Mouse (Mus musculus): ENCODE data around the gene Fam131c. TPM values are rescaled to one million over a fixed set of nuclear protein-coding genes. Genes with fewer than 3 reads are reported as not detected.

Gene Fam131c
- polyA plus RNA-seq, 1 experiment from 2014 or later: 3.1 TPM

- no peak overlapping the region for H3K4me3 ChIP-seq (replicated peaks; ENCODE audit: low read depth, low read length)
- H3K4me1 ChIP-seq (replicated peaks; ENCODE audit: insufficient read depth, low read length): peaks cover 9% of the 10 kb centered on the region; the same call in 1 of the 2 replicates
- no peak overlapping the region for H3K4me2 ChIP-seq (ENCODE audit: low read length)
- H3K27me3 ChIP-seq (ENCODE audit: insufficient read depth, low read length): peaks cover 10% of the 10 kb centered on the region; the same call in 1 of the 2 replicates
- WGBS: 1% methylated on average over 7 of the region's 7 CpGs
- DNase-seq (ENCODE audit: low spot score) (peak; percentile 80), ATAC-seq (replicated peaks; ENCODE audit: low FRiP score, low read depth) (peak; percentile 14; the same call in 1 of the 2 replicates)
- H3K27ac ChIP-seq: no peak overlapping the region
- no peaks in the 10 kb centered on the region for H3K36me3 ChIP-seq (ENCODE audit: insufficient read depth, low read length)
- peak; percentile 94 for TF ChIP-seq CTCF (IDR thresholded peaks at IDR 0.05; ENCODE audit: low read depth)
- no peak overlapping the region for H3K9ac ChIP-seq (ENCODE audit: low read depth, low read length)
- H3K9me3 ChIP-seq (replicated peaks; ENCODE audit: low read length): no peaks in the 10 kb centered on the region
Observed at GRCm38 (mm10) chr4:141385275-141385674, 17.3 kb downstream of the Fam131c start.

DNA sequence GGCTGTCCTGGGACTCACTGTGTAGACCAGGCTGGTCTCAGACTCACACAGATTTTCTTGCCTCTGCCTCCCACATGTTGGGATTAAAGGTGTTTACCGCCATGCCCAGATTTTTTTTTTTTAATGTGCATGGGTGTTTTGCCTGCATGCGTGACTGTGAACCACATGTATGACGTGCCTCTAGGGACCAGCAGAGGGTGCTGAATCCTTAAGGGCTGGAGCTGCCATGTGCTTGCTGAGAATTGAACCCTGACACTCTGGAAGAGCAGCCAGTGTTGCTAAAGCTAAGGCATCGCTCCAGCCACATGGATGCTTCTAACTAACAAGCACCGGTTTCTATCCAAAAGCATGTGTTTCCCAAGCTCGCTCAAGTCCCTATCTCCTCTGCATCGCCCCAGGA is 18.1 kb downstream of the Fam131c start:
- WGBS: 75% methylated on average over 7 of the region's 7 CpGs

DNA sequence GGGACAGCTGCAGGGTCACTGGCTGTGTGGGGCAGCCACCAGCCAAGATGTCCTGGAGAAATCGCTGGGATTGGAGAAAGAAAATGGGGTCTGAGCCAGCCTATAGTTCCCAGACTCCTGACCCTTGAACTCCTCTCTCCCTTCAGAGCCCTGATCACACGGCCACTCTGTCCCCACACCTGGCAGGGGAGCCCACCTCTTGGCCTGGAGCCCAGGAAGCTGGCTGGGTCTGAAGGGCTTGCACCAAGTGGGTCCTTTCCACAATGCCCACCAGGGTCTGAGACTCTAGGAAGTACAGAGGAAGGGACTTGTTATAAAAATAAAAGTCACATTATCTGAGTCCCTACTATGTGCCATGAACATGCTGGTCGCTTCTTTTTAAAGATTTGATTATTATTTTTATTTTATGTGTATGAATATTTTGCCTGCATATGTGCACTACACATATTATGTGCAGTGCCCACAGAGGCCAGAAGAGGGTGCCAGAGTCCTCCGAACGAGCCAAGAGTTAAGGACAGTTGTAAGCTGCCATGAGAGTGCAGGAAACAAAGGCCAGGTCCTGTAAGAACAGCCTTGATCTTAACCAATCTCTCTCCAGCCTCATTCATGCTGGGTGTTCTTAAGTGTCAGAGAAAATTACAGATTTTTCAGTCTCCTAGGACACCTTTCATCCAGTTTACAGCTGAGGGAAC is 19.2 kb downstream of the Fam131c start:
- ATAC-seq (replicated peaks; ENCODE audit: low FRiP score, low read depth): no peak

More for the DNA sequence above, 18.1 kb downstream of the Fam131c start:
- H3K27ac ChIP-seq: no peak overlapping the region
- no peak overlapping the region for H3K4me3 ChIP-seq (replicated peaks; ENCODE audit: low read depth, low read length)
- peaks cover 9% of the 10 kb centered on the region; the same call in 1 of the 2 replicates for H3K4me1 ChIP-seq (replicated peaks; ENCODE audit: insufficient read depth, low read length)
- no peaks in the 10 kb centered on the region for H3K36me3 ChIP-seq (ENCODE audit: insufficient read depth, low read length)
- ATAC-seq (replicated peaks; ENCODE audit: low FRiP score, low read depth) (no peak), DNase-seq (ENCODE audit: low spot score) (no peak)
- no peak overlapping the region for H3K4me2 ChIP-seq (ENCODE audit: low read length)
- H3K9me3 ChIP-seq (replicated peaks; ENCODE audit: low read length): no peaks in the 10 kb centered on the region
- peaks cover 10% of the 10 kb centered on the region; the same call in 1 of the 2 replicates for H3K27me3 ChIP-seq (ENCODE audit: insufficient read depth, low read length)
- peak; percentile 21; the same call in 1 of the 2 replicates for TF ChIP-seq CTCF (IDR thresholded peaks at IDR 0.05; ENCODE audit: low read depth)
- no peak overlapping the region for H3K9ac ChIP-seq (ENCODE audit: low read depth, low read length)

DNA sequence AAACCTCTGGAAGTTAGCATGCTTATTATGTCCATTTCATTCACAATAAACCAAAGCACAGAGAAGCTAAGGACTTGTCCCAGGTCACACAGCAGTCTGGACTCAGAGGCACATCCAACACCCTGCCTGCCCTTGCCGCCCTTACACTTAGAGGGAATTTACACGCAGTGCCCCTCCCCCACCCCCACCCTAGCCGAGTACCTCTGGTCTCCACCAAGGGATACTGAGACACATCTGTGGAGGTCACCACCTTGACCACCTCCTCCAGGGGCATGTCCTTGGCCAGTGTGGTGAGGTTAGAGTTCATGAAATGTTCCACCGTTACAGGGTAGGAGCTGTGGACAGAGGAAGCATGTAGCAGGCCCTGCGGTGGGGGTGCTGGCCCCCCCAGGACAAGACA is 19.9 kb downstream of the Fam131c start:
- H3K4me3 ChIP-seq (replicated peaks; ENCODE audit: low read depth, low read length): no peak overlapping the region
- DNase-seq (ENCODE audit: low spot score): no peak
- no peaks in the 10 kb centered on the region for H3K9me3 ChIP-seq (replicated peaks; ENCODE audit: low read length)
- ATAC-seq (replicated peaks; ENCODE audit: low FRiP score, low read depth): peak; percentile 18; the same call in 1 of the 2 replicates
- no peaks in the 10 kb centered on the region for H3K36me3 ChIP-seq (ENCODE audit: insufficient read depth, low read length)
- H3K9ac ChIP-seq (ENCODE audit: low read depth, low read length): no peak overlapping the region
- WGBS: 68% methylated on average over 5 of the region's 5 CpGs
- H3K4me2 ChIP-seq (ENCODE audit: low read length): no peak overlapping the region
- TF ChIP-seq CTCF (IDR thresholded peaks at IDR 0.05; ENCODE audit: low read depth): no peak
- 0 out of 2 replicates have a peak, but pooled peaks cover 6% of the 10 kb centered on the region for H3K27me3 ChIP-seq (ENCODE audit: insufficient read depth, low read length)
- H3K27ac ChIP-seq: no peak overlapping the region
- no peaks in the 10 kb centered on the region for H3K4me1 ChIP-seq (replicated peaks; ENCODE audit: insufficient read depth, low read length)

More for the DNA sequence above, 19.2 kb downstream of the Fam131c start:
- Histone ChIP-seq H3K9me3 (replicated peaks; ENCODE audit: low read length) (no peaks in the 10 kb centered on the region), H3K4me1 (replicated peaks; ENCODE audit: insufficient read depth, low read length) (peaks cover 5% of the 10 kb centered on the region; the same call in 1 of the 2 replicates), H3K9ac (ENCODE audit: low read depth, low read length) (no peak overlapping the region), H3K27ac (no peak overlapping the region), H3K4me3 (replicated peaks; ENCODE audit: low read depth, low read length) (no peak overlapping the region), H3K27me3 (ENCODE audit: insufficient read depth, low read length) (0 out of 2 replicates have a peak, but pooled peaks cover 6% of the 10 kb centered on the region), H3K4me2 (ENCODE audit: low read length) (no peak overlapping the region), H3K36me3 (ENCODE audit: insufficient read depth, low read length) (no peaks in the 10 kb centered on the region)
- peak; percentile 78 for DNase-seq (ENCODE audit: low spot score)
- WGBS: 19% methylated on average over 5 of the region's 5 CpGs
- TF ChIP-seq CTCF (IDR thresholded peaks at IDR 0.05; ENCODE audit: low read depth): peak; percentile 96

DNA sequence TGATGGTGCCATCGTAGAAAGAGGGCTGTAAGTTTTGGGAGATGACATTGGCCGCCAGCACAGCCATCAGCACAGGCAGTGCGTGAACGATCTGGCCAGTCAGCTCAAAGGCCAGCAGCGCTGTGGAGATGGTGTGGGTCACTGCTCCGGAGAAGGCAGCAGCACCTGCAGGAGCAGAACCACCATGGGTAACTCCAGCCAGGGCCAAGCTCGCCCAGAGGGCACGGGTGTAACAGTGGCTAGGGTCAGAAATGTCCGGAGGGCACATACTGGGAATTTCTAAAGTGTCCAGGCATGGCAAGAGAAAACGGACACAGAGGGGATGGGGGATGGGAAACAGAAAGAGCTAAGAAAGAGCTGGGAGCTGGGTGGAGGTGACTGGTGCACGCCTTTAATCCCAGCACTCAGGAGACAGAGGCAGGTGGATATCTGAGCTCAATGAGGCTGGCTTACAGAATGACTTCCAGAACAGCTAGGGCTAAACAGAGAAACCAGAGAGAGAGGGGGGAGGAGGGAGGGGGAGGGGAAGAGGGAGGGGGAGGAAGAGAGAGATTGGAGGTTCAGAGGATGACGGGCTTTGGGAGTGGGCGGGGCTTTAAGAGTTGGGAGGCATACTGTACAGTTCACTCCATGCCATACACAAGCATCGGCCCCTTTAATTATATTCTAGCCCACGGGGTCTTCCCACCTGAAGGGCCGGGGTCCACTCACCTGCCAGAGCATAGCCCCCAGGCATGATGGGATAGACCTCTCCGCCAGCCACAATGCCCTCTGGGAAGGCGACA is 21.5 kb downstream of the Fam131c start:
- H3K9me3 ChIP-seq (replicated peaks; ENCODE audit: low read length): no peaks in the 10 kb centered on the region
- ATAC-seq (replicated peaks; ENCODE audit: low FRiP score, low read depth) (no peak), DNase-seq (ENCODE audit: low spot score) (no peak)
- no peaks in the 10 kb centered on the region for H3K36me3 ChIP-seq (ENCODE audit: insufficient read depth, low read length)
- H3K4me2 ChIP-seq (ENCODE audit: low read length): no peak overlapping the region
- TF ChIP-seq CTCF (IDR thresholded peaks at IDR 0.05; ENCODE audit: low read depth): no peak
- no peak overlapping the region for H3K9ac ChIP-seq (ENCODE audit: low read depth, low read length)
- no peak overlapping the region for H3K4me3 ChIP-seq (replicated peaks; ENCODE audit: low read depth, low read length)
- 0 out of 2 replicates have a peak, but pooled peaks cover 2% of the 10 kb centered on the region for H3K27me3 ChIP-seq (ENCODE audit: insufficient read depth, low read length)
- H3K27ac ChIP-seq: no peak overlapping the region
- WGBS: 67% methylated on average over 18 of the region's 18 CpGs
- no peaks in the 10 kb centered on the region for H3K4me1 ChIP-seq (replicated peaks; ENCODE audit: insufficient read depth, low read length)

DNA sequence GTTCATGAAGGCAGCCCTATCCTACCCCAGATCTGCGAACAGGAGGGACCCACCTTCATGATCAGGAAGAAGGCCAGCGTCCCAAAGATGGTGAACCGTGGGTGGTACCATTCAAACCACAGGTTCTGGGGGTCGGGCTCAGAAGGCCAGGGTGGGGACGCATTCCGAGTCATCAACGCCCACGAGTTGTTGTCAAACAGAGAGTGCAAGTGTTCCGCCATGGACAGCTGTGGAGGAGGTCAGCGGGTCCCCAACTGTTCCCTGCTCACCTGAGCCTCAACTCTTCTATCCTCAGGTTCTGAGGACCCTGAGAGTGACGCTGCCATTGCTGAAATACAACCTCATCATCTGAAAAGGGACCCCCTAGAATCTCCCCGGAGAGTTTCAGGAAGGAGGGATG is 23.3 kb downstream of the Fam131c start:
- DNase-seq (ENCODE audit: low spot score) (no peak), ATAC-seq (replicated peaks; ENCODE audit: low FRiP score, low read depth) (no peak)
- Histone ChIP-seq H3K27ac (no peak overlapping the region), H3K4me1 (replicated peaks; ENCODE audit: insufficient read depth, low read length) (0 out of 2 replicates have a peak, but pooled peaks cover 4% of the 10 kb centered on the region), H3K4me3 (replicated peaks; ENCODE audit: low read depth, low read length) (no peak overlapping the region), H3K27me3 (ENCODE audit: insufficient read depth, low read length) (no peaks in the 10 kb centered on the region), H3K4me2 (ENCODE audit: low read length) (no peak overlapping the region), H3K9ac (ENCODE audit: low read depth, low read length) (no peak overlapping the region), H3K36me3 (ENCODE audit: insufficient read depth, low read length) (no peaks in the 10 kb centered on the region), H3K9me3 (replicated peaks; ENCODE audit: low read length) (no peaks in the 10 kb centered on the region)
- TF ChIP-seq CTCF (IDR thresholded peaks at IDR 0.05; ENCODE audit: low read depth): no peak
- WGBS: 77% methylated on average over 12 of the region's 12 CpGs
